Mouse (Mus musculus) MEL (cell line): Measurements from ENCODE around the gene Man2b2. TPM values are rescaled to one million over a fixed set of nuclear protein-coding genes. Genes with fewer than 3 reads are reported as not detected.

Experiments
- DNase-seq: peaks from one replicate; pipeline ENCODE4 v3.0.0; 2011; ENCODE audit warnings: low read depth, low spot score
- H3K27ac ChIP-seq: 2 replicates; pipeline ENCODE4 v1.5.1; 2012; ENCODE audit warnings: low read depth, mild to moderate bottlenecking, control low read depth, low read length, moderate library complexity; ENCODE audit not compliant: control insufficient read depth
- H3K27me3 ChIP-seq, 2 experiments: fragments of 150-350 bp in 1 of 2; sonication (generic) in 1 of 2; 2 replicates each; pipeline ENCODE4 v1.6.1; 2012; ENCODE audit warnings: low read length in 2 of 2, mild to moderate bottlenecking in 2 of 2, improper control_type of control experiment in 1 of 2, moderate library complexity in 1 of 2; ENCODE audit not compliant: insufficient read depth in 2 of 2, control insufficient read depth in 1 of 2
- H3K36me3 ChIP-seq, 2 experiments: 2 replicates each; pipeline ENCODE4 v1.6.1; 2012 to 2014; ENCODE audit warnings: low read length in 2 of 2, improper control_type of control experiment in 1 of 2, inconsistent platforms in 1 of 2, mild to moderate bottlenecking in 1 of 2; ENCODE audit not compliant: insufficient read depth in 2 of 2, control insufficient read depth in 1 of 2
- H3K4me1 ChIP-seq, 2 experiments: fragments of 150-350 bp in 1 of 2; sonication (generic) in 1 of 2; 2 replicates each; pipeline ENCODE4 v1.6.1; 2012; ENCODE audit warnings: low read length in 2 of 2, improper control_type of control experiment in 1 of 2, mild to moderate bottlenecking in 1 of 2; ENCODE audit not compliant: insufficient read depth in 2 of 2, control insufficient read depth in 1 of 2
- H3K4me3 ChIP-seq, 2 experiments: fragments of 150-350 bp in 1 of 2; sonication (generic) in 1 of 2; 2 replicates each; pipeline ENCODE4 v1.5.1; 2012; ENCODE audit warnings: low read depth in 2 of 2, low read length in 2 of 2, mild to moderate bottlenecking in 2 of 2, moderate library complexity in 2 of 2, control low read depth in 1 of 2, improper control_type of control experiment in 1 of 2; ENCODE audit not compliant: control insufficient read depth in 1 of 2, insufficient read depth in 1 of 2
- H3K79me2 ChIP-seq: 2 replicates; pipeline ENCODE4 v1.6.1; 2012; ENCODE audit warnings: mild to moderate bottlenecking, low read length, moderate library complexity; ENCODE audit not compliant: control insufficient read depth, poor library complexity, insufficient read depth
- H3K9ac ChIP-seq: 2 replicates; pipeline ENCODE4 v1.6.1; 2012; ENCODE audit warnings: low read depth, mild to moderate bottlenecking, control low read depth, low read length, moderate library complexity; ENCODE audit not compliant: control insufficient read depth, poor library complexity, severe bottlenecking
- H3K9me3 ChIP-seq: fragments of 150-350 bp; sonication (generic); replicated peaks from 2 replicates; pipeline ENCODE4 v1.6.1; 2012; ENCODE audit warnings: mild to moderate bottlenecking, low read length, improper control_type of control experiment, moderate library complexity; ENCODE audit not compliant: insufficient read depth
- BHLHE40 ChIP-seq: IDR thresholded peaks from 2 replicates; pipeline ENCODE4 v1.6.1; 2012; ENCODE audit warnings: low read depth, mild to moderate bottlenecking, inconsistent platforms, low read length, improper control_type of control experiment, borderline replicate concordance
- CHD2 ChIP-seq: IDR thresholded peaks from 2 replicates; pipeline ENCODE4 v1.6.1; 2011; ENCODE audit warnings: low read length, improper control_type of control experiment
- EP300 ChIP-seq, 2 experiments: IDR thresholded peaks; 2 replicates each; pipeline ENCODE4 v1.6.1; 2011; ENCODE audit warnings: improper control_type of control experiment in 2 of 2, low read length in 2 of 2, low read depth in 1 of 2, mild to moderate bottlenecking in 1 of 2
- ETS1 ChIP-seq: IDR thresholded peaks from 2 replicates; pipeline ENCODE4 v1.6.1; 2012; ENCODE audit warnings: low read depth, mild to moderate bottlenecking, inconsistent platforms, low read length, improper control_type of control experiment, moderate library complexity
- GABPA ChIP-seq: IDR thresholded peaks from 2 replicates; pipeline ENCODE4 v1.6.1; 2012; ENCODE audit warnings: low read depth, mild to moderate bottlenecking, inconsistent platforms, low read length, improper control_type of control experiment, moderate library complexity
- GATA1 ChIP-seq: IDR thresholded peaks from 2 replicates; pipeline ENCODE4 v1.6.1; 2011; ENCODE audit warnings: low read depth, low read length, improper control_type of control experiment
- MAFK ChIP-seq: IDR thresholded peaks from 2 replicates; pipeline ENCODE4 v1.6.1; 2011; ENCODE audit warnings: low read depth, mild to moderate bottlenecking, low read length, improper control_type of control experiment, borderline replicate concordance
- MAZ ChIP-seq: IDR thresholded peaks from 2 replicates; pipeline ENCODE4 v1.6.1; 2012; ENCODE audit warnings: low read depth, mild to moderate bottlenecking, inconsistent platforms, low read length, improper control_type of control experiment
- MEF2A ChIP-seq: IDR thresholded peaks from 2 replicates; pipeline ENCODE4 v1.6.1; 2014; ENCODE audit warnings: low read depth, mild to moderate bottlenecking, inconsistent platforms, low read length, improper control_type of control experiment; ENCODE audit not compliant: poor library complexity, insufficient replicate concordance, severe bottlenecking; ENCODE audit errors: extremely low read depth
- MXI1 ChIP-seq: IDR thresholded peaks from 2 replicates; pipeline ENCODE4 v1.6.1; 2011; ENCODE audit warnings: mild to moderate bottlenecking, low read depth, low read length, improper control_type of control experiment
- MYC ChIP-seq: IDR thresholded peaks from 2 replicates; pipeline ENCODE4 v1.6.1; 2011; ENCODE audit warnings: low read depth, mild to moderate bottlenecking, low read length, improper control_type of control experiment, moderate library complexity
- POLR2AphosphoS2 ChIP-seq: IDR thresholded peaks from 2 replicates; pipeline ENCODE4 v1.6.1; 2011; ENCODE audit warnings: low read length, improper control_type of control experiment
- POLR2AphosphoS5 ChIP-seq: IDR thresholded peaks from 2 replicates; pipeline ENCODE4 v1.6.1; 2012; ENCODE audit warnings: low read depth, borderline replicate concordance, mild to moderate bottlenecking, inconsistent platforms, low read length, moderate library complexity, mixed read lengths
- RCOR1 ChIP-seq: IDR thresholded peaks from 2 replicates; pipeline ENCODE4 v1.6.1; 2012; ENCODE audit warnings: low read depth, mild to moderate bottlenecking, inconsistent platforms, low read length, improper control_type of control experiment
- TBP ChIP-seq: IDR thresholded peaks from 2 replicates; pipeline ENCODE4 v1.8.0; 2011; ENCODE audit warnings: low read depth, low read length, improper control_type of control experiment
- TCF12 ChIP-seq: IDR thresholded peaks from 2 replicates; pipeline ENCODE4 v1.6.1; 2014; ENCODE audit warnings: low read depth, mild to moderate bottlenecking, inconsistent platforms, low read length, improper control_type of control experiment, moderate library complexity
- USF1 ChIP-seq: IDR thresholded peaks from 2 replicates; pipeline ENCODE4 v1.6.1; 2014; ENCODE audit warnings: low read depth, mild to moderate bottlenecking, inconsistent platforms, low read length, improper control_type of control experiment, moderate library complexity
- USF2 ChIP-seq, 2 experiments: IDR thresholded peaks; 2 replicates each; pipeline ENCODE4 v1.6.1; 2011 to 2012; ENCODE audit warnings: improper control_type of control experiment in 2 of 2, low read length in 2 of 2, borderline replicate concordance in 1 of 2, inconsistent platforms in 1 of 2, low read depth in 1 of 2, mild to moderate bottlenecking in 1 of 2; ENCODE audit not compliant: insufficient read depth in 1 of 2
- ZC3H11A ChIP-seq: IDR thresholded peaks from 2 replicates; pipeline ENCODE4 v1.6.1; 2012; ENCODE audit warnings: low read depth, mild to moderate bottlenecking, inconsistent platforms, low read length, improper control_type of control experiment
- polyA plus RNA-seq, 2 experiments: library from polyadenylated mRNA; stranded (reverse) in 1 of 2; unstranded in 1 of 2; fragments of >175 nt in 1 of 2; fragments of >200 nt in 1 of 2; gene quantifications; 2 replicates each; pipeline versions ENCODE4 v1.2.1 to v1.2.4; 2012; ENCODE audit warnings: low replicate concordance in 2 of 2, low read depth in 1 of 2; ENCODE audit not compliant: insufficient read length in 2 of 2, insufficient read depth in 1 of 2, missing spikeins in 1 of 2
- total RNA-seq: library from RNA; depleted of rRNA; stranded (reverse); fragments of 300-350 nt; gene quantifications from 2 replicates; pipeline ENCODE4 v1.2.3, GENCODE M21; 2012

Gene Man2b2
- total and polyA plus RNA-seq, 3 experiments: 9.3 to 37.1 TPM; not detected in 1

- Histone ChIP-seq H3K27ac (no peak overlapping the region), H3K9ac (no peak overlapping the region), H3K36me3 (no peaks in the 10 kb centered on the region), H3K4me3 (no peak overlapping the region), H3K79me2 (no peaks in the 10 kb centered on the region), H3K27me3 (no peaks in the 10 kb centered on the region), H3K9me3 (no peaks in the 10 kb centered on the region), H3K4me1 (no peaks in the 10 kb centered on the region)
- DNase-seq: no peak
- TF ChIP-seq GATA1 (no peak), USF2 (IDR thresholded peaks at IDR 0.05; ENCODE audit: borderline replicate concordance in 1 of 2, insufficient read depth in 1 of 2, low read depth in 1 of 2, low read length in 2 of 2) (no peak), TBP (no peak), TCF12 (no peak), RCOR1 (no peak), USF1 (no peak), POLR2AphosphoS5 (no peak), MXI1 (no peak), POLR2AphosphoS2 (no peak), CHD2 (no peak), BHLHE40 (no peak), MEF2A (no peak), MAFK (no peak), GABPA (no peak), MAZ (no peak)
Measured at GRCm38 (mm10) chr5:36869578-36870236, 39.3 kb upstream of the Man2b2 start.

GRCm38 (mm10) chr5:36869186-36869577, 38.7 kb upstream of the Man2b2 start:
- Histone ChIP-seq H3K9ac (no peak overlapping the region), H3K36me3 (no peaks in the 10 kb centered on the region)
- TF ChIP-seq ETS1 (no peak), BHLHE40 (no peak), MEF2A (no peak), GABPA (no peak), EP300 (IDR thresholded peaks at IDR 0.05; ENCODE audit: low read depth in 1 of 2, low read length in 2 of 2) (no peak), TBP (no peak), MYC (no peak), ZC3H11A (no peak)
- TF ChIP-seq, all 39 proteins: peak for 0
- no peak overlapping the region for H3K4me3 ChIP-seq
- DNase-seq: no peak
- no peaks in the 10 kb centered on the region for H3K27me3 ChIP-seq
- no peaks in the 10 kb centered on the region for H3K9me3 ChIP-seq
- H3K4me1 ChIP-seq: no peaks in the 10 kb centered on the region
- no peak overlapping the region for H3K27ac ChIP-seq
- H3K79me2 ChIP-seq: no peaks in the 10 kb centered on the region
